Mouse (Mus musculus) olfactory bulb, adult 2 months (tissue): ENCODE results near the gene Grik3.

Source experiments
- CTCF ChIP-seq: fragments of 200-500 bp; IDR thresholded peaks from 2 replicates; pipeline ENCODE4 v1.5.1; 2012; ENCODE audit warnings: low read depth, mild to moderate bottlenecking, low read length, moderate library complexity; ENCODE audit not compliant: insufficient read depth
- POLR2A ChIP-seq: fragments of 200-500 bp; IDR thresholded peaks from 2 replicates; pipeline ENCODE4 v1.6.1; 2012; ENCODE audit warnings: mild to moderate bottlenecking, low read depth, low read length, moderate library complexity; ENCODE audit not compliant: insufficient read depth

GRCm38 (mm10) chr4:125738825-125739224 is 248.3 kb downstream of the Grik3 start:
- TF ChIP-seq POLR2A (no peak), CTCF (no peak)
